Mouse (Mus musculus) bone marrow, adult 2 months (tissue): Measurements from ENCODE around the gene Pfkfb1. TPM values are rescaled to one million over a fixed set of nuclear protein-coding genes. Genes with fewer than 3 reads are reported as not detected.

ENCODE experiments used
- H3K27ac ChIP-seq: fragments of 200-500 bp; 2 replicates; pipeline ENCODE4 v1.5.1; 2012; ENCODE audit warnings: low read depth, mild to moderate bottlenecking, control low read depth, inconsistent platforms, low read length; ENCODE audit not compliant: control insufficient read depth, poor library complexity, insufficient read depth
- H3K4me1 ChIP-seq: fragments of 200-500 bp; 2 replicates; pipeline ENCODE4 v1.6.1; 2011; ENCODE audit warnings: low read length; ENCODE audit not compliant: control insufficient read depth, insufficient read depth
- H3K4me3 ChIP-seq: fragments of 200-500 bp; replicated peaks from 2 replicates; pipeline ENCODE3; 2011; ENCODE audit warnings: mild to moderate bottlenecking, low read depth, low read length, control low read depth; ENCODE audit not compliant: control insufficient read depth
- CTCF ChIP-seq: fragments of 200-500 bp; IDR thresholded peaks from 2 replicates; pipeline ENCODE4 v1.5.1; 2011; ENCODE audit warnings: low read length, control low read depth; ENCODE audit not compliant: control insufficient read depth, insufficient read depth
- POLR2A ChIP-seq: fragments of 200-500 bp; IDR thresholded peaks from 2 replicates; pipeline ENCODE4 v1.6.1; 2011; ENCODE audit warnings: low read depth, mild to moderate bottlenecking, control low read depth, low read length, borderline replicate concordance; ENCODE audit not compliant: control insufficient read depth
- WGBS: fragments of 180-500 bp; shearing (Covaris S2); methylation state at CpG from one replicate; pipeline ENCODE4 v1.1.7; 2018; 5-methylcytosine and 5-hydroxymethylcytosine counted together
- polyA plus RNA-seq: library from polyadenylated mRNA; stranded (reverse); fragments of >200 nt; gene quantifications from 2 replicates; pipeline ENCODE4 v1.2.4, GENCODE M21; 2011; ENCODE audit warnings: low replicate concordance; ENCODE audit not compliant: missing spikeins, insufficient read depth, insufficient read length

Gene Pfkfb1
- polyA plus RNA-seq, 1 experiment, result 10.4 TPM

GRCm38 (mm10) chrX:150656122-150656907, 68.3 kb downstream of the Pfkfb1 start:
- H3K4me3 ChIP-seq, result no peak overlapping the region
- TF ChIP-seq CTCF (no peak), POLR2A (no peak)
- H3K4me1 ChIP-seq, result no peaks in the 10 kb centered on the region
- WGBS, result 43% methylated on average over 36 of the region's 44 CpGs
- no peak overlapping the region for H3K27ac ChIP-seq

DNA sequence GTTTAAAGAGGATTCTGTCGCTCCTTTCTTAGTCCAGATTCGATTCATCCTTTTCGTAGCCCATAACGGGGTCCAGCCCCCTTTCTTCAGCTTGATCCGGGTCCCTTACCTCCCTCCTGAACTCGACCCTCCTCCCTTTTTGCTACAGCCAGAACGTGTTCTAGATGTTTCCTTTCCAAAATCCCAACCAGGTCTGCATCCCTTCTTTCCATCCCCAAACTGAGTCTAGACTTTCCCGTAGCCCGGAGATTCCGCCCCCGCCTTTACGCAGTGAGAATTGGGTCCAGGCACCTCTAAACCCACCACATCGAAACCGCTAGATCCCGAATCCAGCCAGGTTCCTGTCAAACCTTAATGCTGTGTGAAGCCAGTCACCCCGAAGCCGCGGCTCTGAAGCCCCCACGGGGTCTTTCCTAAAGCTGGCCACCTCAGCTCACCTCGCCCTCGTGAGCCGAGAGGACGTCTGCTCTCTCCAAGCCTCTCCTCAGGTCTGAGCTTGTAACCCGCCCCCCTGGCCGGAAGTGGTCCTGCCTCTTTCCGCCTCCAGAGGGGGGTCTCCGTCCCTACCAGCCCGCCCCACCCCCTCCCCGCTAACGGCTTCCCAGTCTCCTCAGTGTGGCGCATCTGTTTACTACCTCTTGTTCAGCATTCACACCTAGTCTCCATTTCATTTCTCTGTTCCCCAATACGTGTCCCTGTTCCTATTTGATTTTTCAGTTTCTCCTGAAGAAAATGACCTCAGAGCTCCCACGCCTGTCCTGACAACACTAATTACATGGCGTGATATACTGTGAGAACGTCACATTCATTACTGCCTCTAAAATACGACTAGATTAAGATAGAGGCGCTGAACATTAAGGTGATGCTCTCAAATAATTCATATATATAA, 69.1 kb downstream of the Pfkfb1 start, which contains the start of gene Tro:
TSS of gene Tro (minus strand) at position 676 of the 889 bp plus-strand sequence.
- Histone ChIP-seq H3K4me3 (no peak within 1 kb of the TSS), H3K27ac (no peak within 1 kb of the TSS), H3K4me1 (no peaks in the 10 kb centered on the region)
- no peak for TF ChIP-seq CTCF
- TF ChIP-seq POLR2A, result no peak
- WGBS, result 21% methylated on average over 37 of the region's 37 CpGs

DNA sequence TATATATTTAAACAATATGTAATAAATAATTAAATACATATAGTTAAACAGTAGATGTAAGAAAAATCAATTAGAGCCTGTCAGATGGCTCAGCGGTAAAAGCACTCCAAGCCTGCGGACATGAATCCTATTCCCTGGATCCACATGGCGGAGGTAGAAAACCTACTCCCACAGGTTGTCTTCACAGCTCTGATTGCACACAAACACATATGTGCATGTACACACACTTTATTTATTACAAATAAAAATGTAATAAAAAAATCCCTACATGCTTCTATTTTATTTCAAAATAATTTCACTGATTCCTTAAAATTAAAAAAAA, 69.7 kb downstream of the Pfkfb1 start:
- WGBS, result 90% methylated on average over 3 of the region's 3 CpGs
- H3K4me3 ChIP-seq, result no peak overlapping the region
- TF ChIP-seq POLR2A, result no peak
- no peak for TF ChIP-seq CTCF
- H3K27ac ChIP-seq, result no peak overlapping the region
- H3K4me1 ChIP-seq, result no peaks in the 10 kb centered on the region

- TF ChIP-seq POLR2A (no peak), CTCF (no peak)
- Histone ChIP-seq H3K4me3 (no peak overlapping the region), H3K27ac (no peak overlapping the region), H3K4me1 (no peaks in the 10 kb centered on the region)
- 46% methylated on average over 4 of the region's 4 CpGs for WGBS
These were observed 74.8 kb downstream of the Pfkfb1 start for GRCm38 (mm10) chrX:150662809-150663208.

- no peak for TF ChIP-seq POLR2A
- no peak for TF ChIP-seq CTCF
- no peaks in the 10 kb centered on the region for H3K4me1 ChIP-seq
- WGBS, result 47% methylated on average over 1 of the region's 1 CpGs
- no peak overlapping the region for H3K27ac ChIP-seq
- no peak overlapping the region for H3K4me3 ChIP-seq
These were observed 89.5 kb downstream of the Pfkfb1 start for GRCm38 (mm10) chrX:150677505-150677904.

Other genes with a start within 250 kb of the Pfkfb1 start
- gene Tmem29, start 129.1 kb upstream of the Pfkfb1 start, polyA plus RNA-seq, result 8.5 and 19.6 TPM in 2 replicates
- 1,004 and 1,851 TPM in 2 replicates for gene Alas2, start 40.9 kb upstream of the Pfkfb1 start, polyA plus RNA-seq
- gene Apex2, start 1.6 kb downstream of the Pfkfb1 start, polyA plus RNA-seq, result 5.3 and 20.0 TPM in 2 replicates
- gene Tro, start 69.4 kb downstream of the Pfkfb1 start, polyA plus RNA-seq, result not detected in 2 replicates
- gene Maged2, start 226.1 kb downstream of the Pfkfb1 start, polyA plus RNA-seq, result 6.8 and 8.3 TPM in 2 replicates